Mouse (Mus musculus) liver, embryonic 14.5 days (tissue): ENCODE results near the gene Gdap1l1.

Experiments used
- CTCF ChIP-seq: IDR thresholded peaks from 2 replicates; pipeline ENCODE4 v1.5.1; 2016; ENCODE audit warnings: antibody characterized with exemption, low read depth, control low read depth
- EP300 ChIP-seq: IDR thresholded peaks from 2 replicates; pipeline ENCODE4 v1.6.1; 2016; ENCODE audit warnings: antibody characterized with exemption, low read depth

DNA sequence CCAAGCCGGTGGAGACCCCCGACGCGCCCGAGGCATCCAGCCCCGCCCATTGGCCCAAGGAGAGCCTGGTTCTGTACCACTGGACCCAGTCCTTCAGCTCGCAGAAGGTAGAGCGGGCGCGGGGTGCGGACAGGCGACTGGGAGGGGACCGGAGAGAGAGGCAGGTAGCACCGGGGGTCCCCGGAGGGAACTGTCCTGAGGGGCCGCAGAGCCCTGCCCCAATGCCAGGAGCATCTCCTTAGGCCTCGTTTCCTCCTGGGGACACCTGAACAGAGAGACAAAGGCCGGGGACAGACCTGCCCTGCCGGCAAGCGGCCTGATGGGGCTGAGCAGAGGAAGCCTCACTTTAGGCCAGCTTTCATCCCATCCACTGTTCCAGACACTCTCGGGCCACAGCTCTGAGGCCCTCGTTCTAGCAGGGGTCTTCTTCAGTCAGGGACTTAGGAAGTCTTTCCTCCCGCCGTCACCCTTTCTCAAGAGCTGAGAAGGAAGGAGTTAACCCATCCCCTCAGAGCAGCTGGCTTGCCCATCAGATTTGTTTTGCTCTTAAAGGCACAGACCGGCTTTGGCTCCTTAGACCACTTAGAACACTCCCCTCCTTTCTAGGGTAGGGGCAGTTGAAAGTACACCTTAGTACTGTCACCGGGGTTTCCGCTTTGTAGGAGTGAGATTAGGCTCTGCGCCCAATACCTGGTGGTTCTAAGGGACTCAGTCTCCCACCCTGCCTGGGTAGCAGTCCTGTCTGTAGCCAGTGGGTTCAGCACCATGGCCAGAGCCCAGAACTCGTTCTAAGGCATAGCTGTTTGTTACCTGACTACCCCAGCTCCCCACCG lies 559 bp downstream of the Gdap1l1 start:
- TF ChIP-seq EP300 (no peak), CTCF (no peak)
